Mouse (Mus musculus) limb, embryonic 12.5 days (tissue): ENCODE data around the gene Ppox. TPM values are rescaled to one million over a fixed set of nuclear protein-coding genes. Genes with fewer than 3 reads are reported as not detected.
"Not testable (repeated sequence)": the region's sequence is repeated elsewhere in the genome, so short reads cannot be mapped to it uniquely, and the experiment has no call there.

Source experiments
- ATAC-seq: fragments of 200-750 bp; cut with Nextera tagmentation; 2 replicates; pipeline ENCODE4 v1.8.0; 2017; ENCODE audit warnings: low read depth, moderate TSS enrichment; ENCODE audit not compliant: insufficient number of reproducible peaks, insufficient read depth, low FRiP score, low TSS enrichment
- H3K27ac ChIP-seq: fragments of 300-500 bp; sonication (generic); 2 replicates; pipeline ENCODE4 v1.5.1; 2016; ENCODE audit warnings: mild to moderate bottlenecking, moderate library complexity
- H3K27me3 ChIP-seq: fragments of 300-500 bp; sonication (generic); 2 replicates; pipeline ENCODE4 v1.6.1; 2016; ENCODE audit warnings: mild to moderate bottlenecking, moderate library complexity
- H3K36me3 ChIP-seq: fragments of 300-500 bp; sonication (generic); 2 replicates; pipeline ENCODE4 v1.6.1; 2016; ENCODE audit warnings: mild to moderate bottlenecking, moderate library complexity
- H3K4me1 ChIP-seq: fragments of 300-500 bp; sonication (generic); replicated peaks from 2 replicates; pipeline ENCODE4 v1.6.1; 2016
- H3K4me2 ChIP-seq: fragments of 300-500 bp; sonication (generic); 2 replicates; pipeline ENCODE4 v1.6.1; 2016; ENCODE audit warnings: mild to moderate bottlenecking, moderate library complexity
- H3K4me3 ChIP-seq: fragments of 300-500 bp; sonication (generic); replicated peaks from 2 replicates; pipeline ENCODE4 v1.5.1; 2016; ENCODE audit warnings: mild to moderate bottlenecking
- H3K9ac ChIP-seq: fragments of 300-500 bp; sonication (generic); replicated peaks from 2 replicates; pipeline ENCODE4 v1.6.1; 2016; ENCODE audit warnings: mild to moderate bottlenecking, moderate library complexity
- H3K9me3 ChIP-seq: fragments of 300-500 bp; sonication (generic); 2 replicates; pipeline ENCODE4 v1.6.1; 2016; ENCODE audit warnings: mild to moderate bottlenecking, moderate library complexity
- WGBS: fragments of 180-500 bp; shearing (Covaris S2); methylation state at CpG from one replicate; pipeline ENCODE4 v1.1.7; 2016; 5-methylcytosine and 5-hydroxymethylcytosine counted together
- polyA plus RNA-seq: library from polyadenylated mRNA; unstranded; fragments of >200 nt; fragmentation: Nextera tagmentation; extraction: Ambion mirVana; gene quantifications from 2 replicates; pipeline ENCODE4 v1.2.1, GENCODE M21; 2016

The Ppox gene
- polyA plus RNA-seq, 1 experiment from 2014 or later: 75.9 TPM

DNA sequence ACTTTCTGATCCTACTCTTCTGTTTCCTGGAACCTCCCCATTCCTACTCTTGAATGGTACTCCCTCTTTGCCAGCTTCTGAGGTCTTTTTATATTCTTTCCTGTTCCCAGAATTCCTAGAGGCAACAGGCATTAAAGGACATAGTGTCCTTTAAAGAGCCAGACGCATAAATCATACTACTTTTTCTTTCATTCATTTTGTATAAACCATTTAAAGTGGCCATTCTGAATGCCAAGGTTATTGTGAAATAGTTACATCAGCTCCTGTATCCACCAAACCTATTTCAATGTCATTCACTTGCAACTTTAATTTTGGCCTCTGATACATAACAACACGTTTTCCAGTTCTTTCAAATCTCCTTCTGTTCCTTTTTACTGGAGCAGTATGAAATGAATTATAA is 28.3 kb upstream of the Ppox start:
- no peak overlapping the region for H3K4me2 ChIP-seq
- no peak overlapping the region for H3K4me3 ChIP-seq
- no peak overlapping the region for H3K27ac ChIP-seq
- WGBS: 70% methylated on average over 2 of the region's 2 CpGs
- no peak for ATAC-seq
- no peaks in the 10 kb centered on the region for H3K9me3 ChIP-seq
- H3K36me3 ChIP-seq: no peaks in the 10 kb centered on the region
- H3K9ac ChIP-seq: no peak overlapping the region
- no peaks in the 10 kb centered on the region for H3K27me3 ChIP-seq
- H3K4me1 ChIP-seq: no peaks in the 10 kb centered on the region

DNA sequence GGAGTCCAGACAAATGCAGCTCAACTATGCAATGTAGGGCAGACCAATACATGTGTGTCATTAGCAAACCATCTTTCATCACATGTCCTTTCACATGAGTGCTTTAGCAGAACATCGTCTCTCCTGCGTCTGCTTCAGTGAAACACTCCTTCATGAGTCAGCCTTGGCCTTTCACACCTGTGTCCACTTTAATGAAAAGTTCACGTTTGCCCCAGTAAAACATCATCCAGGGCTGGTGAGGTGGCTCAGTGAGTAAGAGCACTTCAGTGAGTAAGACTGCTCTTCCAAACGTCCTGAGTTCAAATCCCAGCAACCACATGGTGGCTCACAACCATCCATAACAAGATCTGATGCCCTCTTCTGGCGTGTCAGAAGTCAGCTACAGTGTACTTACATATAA is 25.2 kb upstream of the Ppox start:
- not testable (repeated sequence) for H3K4me3 ChIP-seq, H3K4me2 ChIP-seq, H3K4me1 ChIP-seq, H3K27me3 ChIP-seq, H3K9ac ChIP-seq, H3K36me3 ChIP-seq, H3K9me3 ChIP-seq, ATAC-seq, H3K27ac ChIP-seq
- 72% methylated on average over 5 of the region's 5 CpGs for WGBS

DNA sequence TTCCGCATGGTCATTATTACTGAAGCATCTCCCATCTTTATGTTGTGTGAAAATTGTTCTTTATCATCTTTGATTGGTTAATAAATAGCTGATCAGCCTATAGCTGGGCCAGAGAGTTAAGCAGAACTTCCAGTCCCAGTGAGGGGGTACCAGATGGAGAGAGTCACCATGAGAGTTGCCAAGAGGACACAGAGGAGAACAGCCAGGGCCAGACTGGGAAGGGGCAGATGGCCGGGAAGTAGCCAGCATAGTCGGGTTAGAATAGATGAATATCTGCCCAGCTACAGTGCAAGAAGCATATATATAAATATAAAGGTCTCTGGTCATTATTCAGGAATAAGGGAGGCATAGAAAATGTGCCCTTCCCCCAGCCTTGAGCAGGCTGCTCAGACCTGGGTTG is 17.2 kb upstream of the Ppox start:
- 60% methylated on average over 3 of the region's 3 CpGs for WGBS
- ATAC-seq: no peak
- peaks cover 17% of the 10 kb centered on the region for H3K27me3 ChIP-seq
- H3K4me2 ChIP-seq: no peak overlapping the region
- no peaks in the 10 kb centered on the region for H3K9me3 ChIP-seq
- H3K4me1 ChIP-seq: peaks cover 8% of the 10 kb centered on the region
- no peak overlapping the region for H3K4me3 ChIP-seq
- no peaks in the 10 kb centered on the region for H3K36me3 ChIP-seq
- no peak overlapping the region for H3K9ac ChIP-seq
- no peak overlapping the region for H3K27ac ChIP-seq

DNA sequence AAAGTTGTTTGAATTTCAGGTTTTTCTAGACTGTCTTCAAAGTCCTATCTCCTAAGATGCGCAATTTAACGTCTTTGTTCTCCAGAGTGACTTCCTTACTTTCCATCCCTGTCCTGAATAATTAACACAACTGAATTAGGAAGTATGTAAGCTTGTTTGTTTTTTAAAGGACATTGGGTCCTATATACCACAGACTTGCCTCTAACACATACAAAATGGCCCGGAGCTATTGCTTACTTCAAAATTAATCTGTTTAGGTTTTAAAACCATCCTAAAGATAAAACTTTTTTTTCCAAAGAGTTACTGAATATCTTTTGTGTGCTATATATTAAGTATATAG is 14.0 kb upstream of the Ppox start:
- Histone ChIP-seq H3K27ac (peak overlapping the region; percentile 96), H3K36me3 (peaks cover 3% of the 10 kb centered on the region), H3K4me2 (peak overlapping the region; percentile 65), H3K4me1 (peaks cover 9% of the 10 kb centered on the region), H3K27me3 (peaks cover 17% of the 10 kb centered on the region), H3K4me3 (peak overlapping the region; percentile 66), H3K9me3 (no peaks in the 10 kb centered on the region), H3K9ac (peak overlapping the region; percentile 82; the same call in 1 of the 2 replicates)
- ATAC-seq: peak; percentile 1; the same call in 1 of the 2 replicates
- WGBS: 19% methylated on average over 3 of the region's 3 CpGs

DNA sequence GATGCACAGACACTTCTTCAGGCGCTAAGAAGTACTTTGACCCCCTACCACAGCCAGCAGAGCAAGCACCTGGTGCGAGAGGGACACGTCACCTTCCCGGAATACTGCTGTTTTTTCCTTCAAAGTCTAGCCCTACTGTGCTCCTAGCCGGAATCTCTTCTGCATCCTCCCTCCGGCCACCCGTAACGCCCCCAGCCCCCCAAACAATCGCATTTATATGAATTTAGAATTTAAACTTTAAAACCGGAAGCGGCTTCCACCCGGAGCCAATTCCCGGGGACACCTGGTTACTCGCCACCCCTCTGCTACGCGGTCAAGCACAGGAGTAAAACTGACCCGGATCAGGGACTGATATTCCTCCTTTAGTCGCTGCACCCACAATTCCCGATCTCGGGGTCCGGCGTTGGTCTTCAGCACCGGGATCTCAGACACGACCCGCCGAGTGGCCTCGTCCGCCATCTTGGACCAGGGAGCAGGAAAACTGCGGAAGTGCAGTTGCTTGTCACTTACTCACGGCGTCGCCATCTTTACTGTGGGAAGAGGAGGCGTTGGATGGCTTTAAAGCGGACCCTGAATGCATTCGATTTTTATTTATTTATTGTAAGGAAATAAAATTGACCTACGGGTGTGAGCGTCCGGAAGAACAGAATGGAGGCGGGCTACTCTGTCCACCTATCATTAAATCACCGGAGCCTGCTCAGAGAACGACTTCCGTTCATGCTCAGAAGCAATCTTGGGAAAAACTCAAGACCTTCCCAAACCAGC is 13.5 kb upstream of the Ppox start, which contains the start of gene Ufc1:
Gene Ufc1, minus strand, starts transcription at position 727 of the 765 bp plus-strand sequence.
- H3K4me2 ChIP-seq: peak within 1 kb of the TSS; percentile 65
- H3K9ac ChIP-seq: peak within 1 kb of the TSS; percentile 82
- H3K27ac ChIP-seq: peak within 1 kb of the TSS; percentile 96
- peaks cover 8% of the 10 kb centered on the region for H3K36me3 ChIP-seq
- WGBS: under 1% methylated on average over 42 of the region's 42 CpGs
- H3K4me1 ChIP-seq: peaks cover 9% of the 10 kb centered on the region
- H3K4me3 ChIP-seq: peak within 1 kb of the TSS; percentile 66
- H3K27me3 ChIP-seq: peaks cover 17% of the 10 kb centered on the region
- ATAC-seq: peak; percentile 61
- H3K9me3 ChIP-seq: no peaks in the 10 kb centered on the region

DNA sequence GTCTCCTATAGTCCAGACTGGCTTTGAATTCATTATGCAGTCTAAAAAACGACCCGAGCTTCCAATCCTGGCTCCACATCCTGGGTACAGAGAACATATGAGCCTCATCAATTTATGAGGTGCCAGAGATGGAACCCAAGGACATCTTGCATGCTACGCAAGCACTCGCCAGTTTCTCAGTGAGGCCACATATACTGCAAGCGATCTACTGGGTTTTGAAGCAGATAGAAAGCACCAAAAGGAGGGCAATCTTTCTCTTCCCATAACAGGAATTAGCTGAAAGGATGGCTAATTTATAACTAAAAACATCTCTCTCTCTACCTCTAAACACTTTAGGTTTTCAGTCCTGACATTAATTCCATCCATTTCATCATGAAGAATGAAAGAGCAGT is 12.9 kb upstream of the Ppox start:
- peak overlapping the region; percentile 65 for H3K4me2 ChIP-seq
- peaks cover 9% of the 10 kb centered on the region for H3K4me1 ChIP-seq
- WGBS: 32% methylated on average over 5 of the region's 5 CpGs
- peak overlapping the region; percentile 66 for H3K4me3 ChIP-seq
- ATAC-seq: no peak
- H3K9me3 ChIP-seq: no peaks in the 10 kb centered on the region
- H3K27me3 ChIP-seq: peaks cover 17% of the 10 kb centered on the region
- peak overlapping the region; percentile 96 for H3K27ac ChIP-seq
- H3K36me3 ChIP-seq: peaks cover 14% of the 10 kb centered on the region
- H3K9ac ChIP-seq: peak overlapping the region; percentile 82

DNA sequence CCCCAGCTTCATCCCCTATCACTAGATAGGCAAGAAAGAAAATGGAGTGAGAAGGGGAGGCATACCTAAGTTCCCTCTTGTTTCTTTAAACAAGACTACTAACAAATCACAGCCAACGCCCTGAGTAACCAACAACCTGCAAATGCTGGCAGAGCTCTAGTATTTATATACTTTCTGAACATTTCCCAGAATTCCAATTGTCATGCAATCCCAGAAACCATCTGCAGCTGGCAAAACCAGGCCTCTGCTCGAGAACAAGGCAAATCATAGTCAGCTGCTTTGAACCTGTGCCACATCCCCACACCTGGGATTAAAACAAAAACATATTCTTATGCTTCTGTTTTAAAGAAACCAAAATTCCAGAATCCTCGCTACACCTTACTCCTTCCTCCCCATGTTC is 12.4 kb upstream of the Ppox start:
- Histone ChIP-seq H3K9me3 (no peaks in the 10 kb centered on the region), H3K27me3 (peaks cover 17% of the 10 kb centered on the region), H3K27ac (no peak overlapping the region), H3K4me1 (peaks cover 11% of the 10 kb centered on the region), H3K36me3 (peaks cover 20% of the 10 kb centered on the region), H3K4me2 (peak overlapping the region; percentile 65), H3K9ac (no peak overlapping the region), H3K4me3 (peak overlapping the region; percentile 66)
- ATAC-seq: no peak
- WGBS: 80% methylated on average over 3 of the region's 3 CpGs

DNA sequence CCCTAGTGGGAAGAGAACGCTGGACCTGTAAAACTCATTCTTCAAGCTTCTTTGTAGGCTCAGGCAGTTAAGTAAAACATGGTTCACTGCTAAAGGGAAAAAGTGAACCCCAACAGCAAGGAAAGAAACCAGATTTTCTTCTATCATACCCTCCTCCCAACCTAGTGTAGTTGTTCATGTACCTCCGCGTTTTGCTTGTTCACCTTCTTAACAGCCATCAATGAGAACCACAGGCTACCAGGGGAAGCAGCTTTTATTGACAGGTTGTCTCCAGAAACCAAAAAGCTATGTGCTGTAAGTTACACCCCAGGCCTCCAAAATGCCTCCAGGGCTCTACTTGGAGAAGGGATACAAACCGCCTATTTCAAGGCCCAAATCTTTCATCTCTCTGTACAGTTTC is 7.3 kb upstream of the Ppox start:
- Histone ChIP-seq H3K36me3 (peaks cover 54% of the 10 kb centered on the region), H3K4me2 (peak overlapping the region; percentile 71; the same call in 1 of the 2 replicates), H3K4me3 (peak overlapping the region; percentile 82), H3K4me1 (peaks cover 20% of the 10 kb centered on the region), H3K9ac (0 out of 2 replicates have a peak overlapping the region, but pooled peaks have one; percentile 92), H3K27me3 (no peaks in the 10 kb centered on the region), H3K27ac (peak overlapping the region; percentile 94), H3K9me3 (no peaks in the 10 kb centered on the region)
- ATAC-seq: no peak
- 59% methylated on average over 4 of the region's 4 CpGs for WGBS

DNA sequence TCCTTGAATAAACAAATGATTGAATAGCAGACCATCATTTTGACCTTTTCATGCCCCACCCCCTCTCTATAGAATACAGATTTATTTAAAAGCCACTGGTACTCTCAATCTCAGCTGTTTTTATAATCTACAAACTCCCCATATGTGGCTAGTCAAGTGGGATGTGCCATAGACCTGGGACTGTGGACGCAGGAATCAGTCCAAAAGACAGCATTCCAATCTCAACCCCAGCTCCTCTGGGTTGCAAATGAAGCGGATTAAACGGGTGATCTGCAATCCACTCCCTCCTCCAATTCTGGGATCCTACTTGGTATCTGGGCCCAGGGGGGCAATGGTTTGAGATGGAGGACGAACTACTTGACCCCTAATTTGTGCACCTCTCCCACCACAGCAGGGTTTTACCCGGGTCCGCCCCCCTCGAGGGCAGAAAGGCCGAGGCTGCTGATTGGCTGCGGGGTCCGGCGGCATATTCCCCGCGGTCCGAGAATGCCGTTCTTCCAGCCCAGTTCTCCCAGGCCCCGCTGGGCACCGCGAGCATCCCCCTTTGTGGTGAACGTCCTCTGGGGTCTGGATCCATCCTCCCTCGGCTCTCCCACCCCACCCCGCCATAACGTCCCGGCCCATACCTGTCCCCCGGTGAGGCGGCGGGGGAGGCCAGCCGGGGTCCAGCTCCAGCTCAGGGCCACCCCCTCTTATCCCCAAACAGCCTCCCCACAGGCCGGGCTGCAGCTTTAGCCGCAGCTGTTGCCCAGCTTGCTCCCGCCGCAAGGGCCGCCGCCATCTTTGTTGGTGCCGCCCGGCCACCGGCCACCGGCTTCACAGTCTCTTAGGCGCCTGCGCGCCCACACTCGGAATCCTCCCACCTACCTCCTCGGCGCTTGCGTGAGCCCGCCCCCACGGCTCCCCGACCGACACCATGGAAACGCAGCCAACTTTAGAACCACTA is 6.4 kb upstream of the Ppox start, which contains the start of gene Usp21:
Gene Usp21, minus strand, starts transcription at position 856 of the 946 bp plus-strand sequence.
- Histone ChIP-seq H3K9me3 (no peaks in the 10 kb centered on the region), H3K36me3 (peaks cover 60% of the 10 kb centered on the region), H3K4me1 (peaks cover 18% of the 10 kb centered on the region), H3K4me2 (peak within 1 kb of the TSS; percentile 71), H3K27me3 (no peaks in the 10 kb centered on the region), H3K9ac (peak within 1 kb of the TSS; percentile 92), H3K27ac (peak within 1 kb of the TSS; percentile 94), H3K4me3 (peak within 1 kb of the TSS; percentile 82)
- WGBS: under 1% methylated on average over 49 of the region's 49 CpGs
- peak; percentile 86 for ATAC-seq

DNA sequence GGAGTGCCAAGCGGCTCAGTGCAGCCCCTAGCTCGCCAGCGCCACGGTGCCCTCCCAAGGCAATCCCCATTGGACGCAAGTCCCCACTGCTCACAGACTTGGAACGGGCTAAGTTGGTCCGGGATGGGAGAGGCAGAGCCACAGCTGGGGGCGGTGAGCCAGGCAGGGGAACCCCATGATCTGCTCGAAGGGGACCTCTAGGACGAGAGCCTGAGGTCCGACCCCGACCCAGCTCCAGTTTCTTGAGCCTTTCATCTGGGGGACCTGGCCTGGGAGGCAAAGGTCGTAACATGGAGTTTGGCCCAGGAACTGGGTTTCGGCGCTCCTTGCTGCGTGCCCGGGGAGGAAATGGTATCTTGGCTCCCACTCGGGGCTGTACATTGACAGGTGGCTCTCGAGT is 5.5 kb upstream of the Ppox start:
- Histone ChIP-seq H3K9ac (no peak overlapping the region), H3K27me3 (no peaks in the 10 kb centered on the region), H3K4me3 (peak overlapping the region; percentile 82), H3K27ac (no peak overlapping the region), H3K4me1 (peaks cover 18% of the 10 kb centered on the region), H3K4me2 (peak overlapping the region; percentile 71), H3K9me3 (no peaks in the 10 kb centered on the region), H3K36me3 (peaks cover 64% of the 10 kb centered on the region)
- WGBS: 90% methylated on average over 19 of the region's 19 CpGs
- no peak for ATAC-seq
